Mouse (Mus musculus): Measurements from ENCODE around the gene Arf4. TPM values are rescaled to one million over a fixed set of nuclear protein-coding genes. Genes with fewer than 3 reads are reported as not detected.
A peak's percentile ranks its signal among the peaks of the same experiment; 100 is the strongest.

Arf4 gene
- polyA plus RNA-seq, 1 experiment = 122 TPM

- no peak for DNase-seq
- no peak overlapping the region for H3K4me3 ChIP-seq (replicated peaks; ENCODE audit: extremely low read depth, low read depth, low read length)
Measured at GRCm38 (mm10) chr14:26626605-26627140, 11.2 kb upstream of the Arf4 start.

GRCm38 (mm10) chr14:26637025-26637850 lies 636 bp upstream of the Arf4 start:
- H3K4me3 ChIP-seq (replicated peaks; ENCODE audit: extremely low read depth, low read depth, low read length) = peak overlapping the region; percentile 46
- WGBS = 16% methylated on average over 17 of the region's 17 CpGs
- no peak for TF ChIP-seq POLR2A (IDR thresholded peaks at IDR 0.05; ENCODE audit: borderline replicate concordance, extremely low read depth, low read depth, low read length)
- TF ChIP-seq CTCF (IDR thresholded peaks at IDR 0.05; ENCODE audit: insufficient read depth, low read length) = no peak
- no peak for DNase-seq
- H3K4me1 ChIP-seq (ENCODE audit: control insufficient read depth, insufficient read depth, low read length) = peaks cover 9% of the 10 kb centered on the region

More at GRCm38 (mm10) chr14:26626605-26627140, 11.2 kb upstream of the Arf4 start:
- TF ChIP-seq POLR2A (IDR thresholded peaks at IDR 0.05; ENCODE audit: borderline replicate concordance, extremely low read depth, low read depth, low read length) = no peak
- TF ChIP-seq CTCF (IDR thresholded peaks at IDR 0.05; ENCODE audit: insufficient read depth, low read length) = no peak
- H3K4me1 ChIP-seq (ENCODE audit: control insufficient read depth, insufficient read depth, low read length) = no peaks in the 10 kb centered on the region; the same call in 1 of the 2 replicates
- WGBS = 78% methylated on average over 5 of the region's 5 CpGs

- H3K4me1 ChIP-seq (ENCODE audit: control insufficient read depth, insufficient read depth, low read length) = peaks cover 9% of the 10 kb centered on the region
- TF ChIP-seq POLR2A (IDR thresholded peaks at IDR 0.05; ENCODE audit: borderline replicate concordance, extremely low read depth, low read depth, low read length) (peak; percentile 41; the same call in 1 of the 2 replicates), CTCF (IDR thresholded peaks at IDR 0.05; ENCODE audit: insufficient read depth, low read length) (no peak)
- WGBS = under 1% methylated on average over 16 of the region's 16 CpGs
- H3K4me3 ChIP-seq (replicated peaks; ENCODE audit: extremely low read depth, low read depth, low read length) = peak overlapping the region; percentile 92
- DNase-seq = peak; percentile 73
Measured at GRCm38 (mm10) chr14:26638708-26639084, 822 bp downstream of the Arf4 start.

- H3K4me1 ChIP-seq (ENCODE audit: control insufficient read depth, insufficient read depth, low read length) = peaks cover 9% of the 10 kb centered on the region
- no peak for DNase-seq
- H3K4me3 ChIP-seq (replicated peaks; ENCODE audit: extremely low read depth, low read depth, low read length) = peak overlapping the region; percentile 92
- under 1% methylated on average over 11 of the region's 11 CpGs for WGBS
- no peak for TF ChIP-seq CTCF (IDR thresholded peaks at IDR 0.05; ENCODE audit: insufficient read depth, low read length)
- no peak for TF ChIP-seq POLR2A (IDR thresholded peaks at IDR 0.05; ENCODE audit: borderline replicate concordance, extremely low read depth, low read depth, low read length)
Measured at GRCm38 (mm10) chr14:26639251-26639650, 1.4 kb downstream of the Arf4 start.

- TF ChIP-seq CTCF (IDR thresholded peaks at IDR 0.05; ENCODE audit: insufficient read depth, low read length) (no peak), POLR2A (IDR thresholded peaks at IDR 0.05; ENCODE audit: borderline replicate concordance, extremely low read depth, low read depth, low read length) (no peak)
- peaks cover 9% of the 10 kb centered on the region for H3K4me1 ChIP-seq (ENCODE audit: control insufficient read depth, insufficient read depth, low read length)
- no peak for DNase-seq
- peak overlapping the region; percentile 54 for H3K4me3 ChIP-seq (replicated peaks; ENCODE audit: extremely low read depth, low read depth, low read length)
- WGBS = 14% methylated on average over 2 of the region's 2 CpGs
Measured at GRCm38 (mm10) chr14:26639961-26640360, 2.1 kb downstream of the Arf4 start.

GRCm38 (mm10) chr14:26643006-26643624 lies 5.2 kb downstream of the Arf4 start:
- 42% methylated on average over 3 of the region's 3 CpGs for WGBS
- DNase-seq = no peak
- TF ChIP-seq CTCF (IDR thresholded peaks at IDR 0.05; ENCODE audit: insufficient read depth, low read length) (no peak), POLR2A (IDR thresholded peaks at IDR 0.05; ENCODE audit: borderline replicate concordance, extremely low read depth, low read depth, low read length) (no peak)

GRCm38 (mm10) chr14:26645989-26646650 lies 8.2 kb downstream of the Arf4 start:
- Histone ChIP-seq H3K4me3 (replicated peaks; ENCODE audit: extremely low read depth, low read depth, low read length) (no peak overlapping the region), H3K4me1 (ENCODE audit: control insufficient read depth, insufficient read depth, low read length) (no peaks in the 10 kb centered on the region; the same call in 1 of the 2 replicates)
- no peak for TF ChIP-seq POLR2A (IDR thresholded peaks at IDR 0.05; ENCODE audit: borderline replicate concordance, extremely low read depth, low read depth, low read length)
- no peak for TF ChIP-seq CTCF (IDR thresholded peaks at IDR 0.05; ENCODE audit: insufficient read depth, low read length)
- WGBS = 53% methylated on average over 5 of the region's 5 CpGs
- DNase-seq = no peak

More at GRCm38 (mm10) chr14:26643006-26643624, 5.2 kb downstream of the Arf4 start:
- Histone ChIP-seq H3K4me3 (replicated peaks; ENCODE audit: extremely low read depth, low read depth, low read length) (no peak overlapping the region), H3K4me1 (ENCODE audit: control insufficient read depth, insufficient read depth, low read length) (peaks cover 6% of the 10 kb centered on the region)

- DNase-seq = no peak
- Histone ChIP-seq H3K4me1 (ENCODE audit: control insufficient read depth, insufficient read depth, low read length) (no peaks in the 10 kb centered on the region; the same call in 1 of the 2 replicates), H3K4me3 (replicated peaks; ENCODE audit: extremely low read depth, low read depth, low read length) (no peak overlapping the region)
- 61% methylated on average over 2 of the region's 2 CpGs for WGBS
- TF ChIP-seq POLR2A (IDR thresholded peaks at IDR 0.05; ENCODE audit: borderline replicate concordance, extremely low read depth, low read depth, low read length) (no peak), CTCF (IDR thresholded peaks at IDR 0.05; ENCODE audit: insufficient read depth, low read length) (no peak)
Measured at GRCm38 (mm10) chr14:26647811-26648210, 9.9 kb downstream of the Arf4 start.

- no peak overlapping the region for H3K4me3 ChIP-seq (replicated peaks; ENCODE audit: extremely low read depth, low read depth, low read length)
- H3K4me1 ChIP-seq (ENCODE audit: control insufficient read depth, insufficient read depth, low read length) = no peaks in the 10 kb centered on the region
- TF ChIP-seq CTCF (IDR thresholded peaks at IDR 0.05; ENCODE audit: insufficient read depth, low read length) (no peak), POLR2A (IDR thresholded peaks at IDR 0.05; ENCODE audit: borderline replicate concordance, extremely low read depth, low read depth, low read length) (no peak)
- DNase-seq = no peak
Measured at GRCm38 (mm10) chr14:26651901-26652300, 14.0 kb downstream of the Arf4 start.
